8 mouse cellular contexts compared by ENCODE assay signal in the genomic region with DNA sequence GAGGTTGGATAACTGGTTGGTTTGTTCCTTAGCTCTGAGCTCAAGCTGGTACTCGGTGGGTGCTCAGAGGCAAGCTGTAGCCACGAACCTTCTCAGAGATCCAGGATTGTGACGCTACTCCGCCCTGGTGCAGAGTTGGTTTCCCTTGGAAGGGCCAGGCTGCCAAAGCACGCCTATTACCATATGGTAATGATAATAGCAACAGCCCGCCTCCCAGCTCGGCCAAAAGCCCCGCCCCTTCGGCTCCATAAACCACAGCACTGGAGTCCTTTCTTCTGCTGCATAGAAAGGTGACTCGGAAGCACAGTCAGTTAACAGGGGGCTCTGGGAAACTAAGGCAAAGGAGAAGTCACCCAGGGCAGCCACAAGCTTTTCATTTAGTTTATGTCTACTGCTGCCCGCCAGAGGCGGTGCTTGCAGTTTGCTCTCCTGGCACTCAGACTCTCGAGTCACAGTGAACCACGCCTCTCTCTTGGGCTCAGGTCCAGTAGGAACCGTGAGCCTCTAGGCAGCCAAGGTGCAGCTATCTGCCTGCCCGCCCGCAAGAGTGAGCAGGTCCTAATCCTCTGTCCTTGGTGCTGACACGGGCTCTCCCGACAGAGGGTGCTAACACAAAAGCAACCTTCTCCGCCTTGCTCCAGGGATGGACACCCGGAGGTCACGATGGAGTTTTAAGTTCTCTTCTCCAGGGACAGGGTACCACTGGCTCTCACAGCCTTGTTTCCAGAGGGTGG. TPM values are rescaled to one million over a fixed set of nuclear protein-coding genes. Genes with fewer than 3 reads are reported as not detected.
A peak's percentile ranks its signal among the peaks of the same experiment; 100 is the strongest.
DNase-seq lines count a peak whose midpoint lies in the region; ATAC-seq lines count a peak whose summit lies in the region.

No protein-coding gene starts in this region.

- peaks cover 14% of the 10 kb centered on the region for H3K4me1 ChIP-seq in forebrain, embryonic 14.5 days (ENCODE audit: control insufficient read depth, insufficient read depth, low read length)

- H3K9me3 ChIP-seq in forebrain, embryonic 14.5 days (replicated peaks; ENCODE audit: control insufficient read depth, low read length) = no peaks in the 10 kb centered on the region

- H3K27ac ChIP-seq in forebrain, embryonic 14.5 days (ENCODE audit: low read depth, low read length) = no peak overlapping the region

- no peaks in the 10 kb centered on the region for H3K36me3 ChIP-seq in forebrain, embryonic 14.5 days (ENCODE audit: control insufficient read depth, insufficient read depth, low read length)

- DNase-seq in right cerebral cortex, adult 18-20 months = peak; percentile 39
- DNase-seq in right cerebral cortex, adult 2 months (ENCODE audit: low spot score in 2 of 2) = no peak
- DNase-seq in cerebellum, adult 11 months = peak; percentile 82
- DNase-seq in forebrain, embryonic 14.5 days (ENCODE audit: low spot score) = peak; percentile 78
- peak; percentile 63 to 79 for DNase-seq in kidney, postnatal 36 days
- DNase-seq in spleen, postnatal 36 days (ENCODE audit: low spot score in 2 of 2) = no peak
- DNase-seq in gastrocnemius, postnatal 36 days = no peak

- H3K4me3 ChIP-seq in forebrain, embryonic 14.5 days (ENCODE audit: low read depth, low read length) = no peak overlapping the region

- peaks cover 19% of the 10 kb centered on the region; the same call in 1 of the 2 replicates for H3K27me3 ChIP-seq in forebrain, embryonic 14.5 days (replicated peaks; ENCODE audit: control insufficient read depth, insufficient read depth, low read length)

- H3K9ac ChIP-seq in forebrain, embryonic 14.5 days (ENCODE audit: low read length) = no peak overlapping the region

- ATAC-seq in forebrain, embryonic 14.5 days = 0 out of 2 replicates have a peak, but pooled peaks have one; percentile 19
- ATAC-seq in megakaryocyte-erythroid progenitor cell, adult 5-6 weeks (replicated peaks; ENCODE audit: low FRiP score, low TSS enrichment, poor library complexity, severe bottlenecking) = peak; percentile 74

- 2% methylated on average over 22 of the region's 22 CpGs for WGBS in forebrain, embryonic 14.5 days

- intact Hi-C loops in gastrocnemius, postnatal 36 days (cut with DNase I) = no loop called here

- peak overlapping the region; percentile 24; the same call in 1 of the 2 replicates for H3K4me2 ChIP-seq in forebrain, embryonic 14.5 days (ENCODE audit: low read length)

RNA-seq across cellular contexts. Expression of a gene that starts 2.6 kb away (rescaled TPM):
- polyA plus RNA-seq in forebrain, embryonic 14.5 days (2014; fragmentation: Nextera tagmentation; extraction: Ambion mirVana) = 30.0 and 40.3 TPM in 2 replicates
- total RNA-seq in megakaryocyte-erythroid progenitor cell, adult 5-6 weeks (2014; fragmentation: Nextera tagmentation) = not detected in 2 replicates
- not detected in 2 replicates for total RNA-seq in megakaryocyte-erythroid progenitor cell, adult 5-6 weeks (2017)
- total RNA-seq in gastrocnemius, postnatal 36 days (2021) = under 1 TPM in 1 of 2 experiments, not detected in 1; 0.18 TPM

Comparison
In these comparisons a context has a peak if more than half of its experiments do, and no peak if none do; other contexts are left out.
1. DNase-seq: peak in right cerebral cortex, adult 18-20 months (single experiment), cerebellum, adult 11 months (single experiment), forebrain, embryonic 14.5 days (single experiment) and kidney, postnatal 36 days (2 of 2); none in right cerebral cortex, adult 2 months (0 of 2), spleen, postnatal 36 days (0 of 2) and gastrocnemius, postnatal 36 days (0 of 2).